Mouse (Mus musculus): ENCODE results near the gene Gm12394.

DNA sequence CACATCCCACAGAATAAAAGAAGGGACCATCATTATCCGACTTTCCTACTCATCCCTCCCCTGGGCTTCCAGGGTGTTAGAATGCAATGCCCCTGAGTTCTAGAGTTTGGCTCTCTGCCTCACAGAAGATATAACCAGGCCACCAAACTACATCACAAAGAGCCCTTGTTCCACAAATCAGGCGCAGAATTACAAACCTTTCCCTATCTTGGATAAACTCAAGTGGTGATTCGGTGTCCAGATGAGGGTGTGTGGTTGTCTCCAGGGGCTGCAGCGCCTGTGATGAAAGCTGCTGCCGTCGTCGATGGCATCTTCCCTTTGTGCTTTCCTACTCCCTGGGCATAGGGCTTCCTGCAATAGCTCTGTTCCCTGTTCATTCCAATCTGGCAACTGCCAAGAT lies 17.6 kb upstream of the Gm12394 start, which contains the start of gene Fam205c:
- TF ChIP-seq POLR2A (IDR thresholded peaks at IDR 0.05; ENCODE audit: borderline replicate concordance, insufficient read depth, low read length): no peak
- TF ChIP-seq CTCF (IDR thresholded peaks at IDR 0.05; ENCODE audit: borderline replicate concordance, insufficient read depth, low read depth, low read length): no peak

All from cerebellum, adult 2 months (tissue).